In genomic region chr1:83223072-83223471, GRCm38 (mm10) we compare ENCODE assay signal across 10 mouse cellular contexts.
DNase-seq lines count a peak whose midpoint lies in the region; ATAC-seq and TF ChIP-seq lines count a peak whose summit lies in the region.
"Had no signal": no experiment of that assay in that cellular context is flagged by ENCODE, and none has a peak within 500 bp of the region (broad histone marks: within the 10 kb centered on the region; RNA-seq: fewer than 3 reads in every experiment).

No protein-coding gene starts in this region.

- no peak overlapping the region for H3K4me3 ChIP-seq in embryonic facial prominence, embryonic 11.5 days (ENCODE audit: low read depth, low read length)
- H3K4me3 ChIP-seq in embryonic facial prominence, embryonic 10.5 days, result no peak overlapping the region
- no peak overlapping the region for H3K4me3 ChIP-seq in liver, postnatal 0 days (ENCODE audit: low read depth, low read length)
- H3K4me3 ChIP-seq in liver, embryonic 11.5 days (ENCODE audit: low read depth, low read length), result no peak overlapping the region
- H3K4me3 ChIP-seq in ES-E14 (ENCODE audit: insufficient read depth in 1 of 2, low read depth in 1 of 2, low read length in 2 of 2, poor library complexity in 1 of 2, severe bottlenecking in 1 of 2), result no peak overlapping the region

- WGBS in embryonic facial prominence, embryonic 11.5 days, result 73% methylated on average over 1 of the region's 1 CpGs
- 79% methylated on average over 1 of the region's 1 CpGs for WGBS in embryonic facial prominence, embryonic 10.5 days
- WGBS in liver, postnatal 0 days (ENCODE audit: insufficient replicate concordance), result 58% methylated on average over 1 of the region's 1 CpGs
- 60% methylated on average over 1 of the region's 1 CpGs for WGBS in liver, embryonic 11.5 days

- no peak overlapping the region for H3K4me2 ChIP-seq in embryonic facial prominence, embryonic 11.5 days (ENCODE audit: low read depth, low read length)
- H3K4me2 ChIP-seq in liver, postnatal 0 days (ENCODE audit: low read depth, low read length), result no peak overlapping the region
- H3K4me2 ChIP-seq in liver, embryonic 11.5 days, result no peak overlapping the region

- peak; percentile 25; the same call in 1 of the 2 replicates for TF ChIP-seq CTCF in liver, postnatal 0 days (IDR thresholded peaks at IDR 0.05; ENCODE audit: low read depth)

- DNase-seq in embryonic facial prominence, embryonic 11.5 days (ENCODE audit: low spot score), result peak; percentile 31
- no peak for DNase-seq in embryonic facial prominence, embryonic 10.5 days (ENCODE audit: low spot score)
- no peak for DNase-seq in liver, postnatal 0 days
- no peak for DNase-seq in liver, embryonic 11.5 days (ENCODE audit: low spot score)
- DNase-seq in ES-E14 (ENCODE audit: low read depth, low spot score), result peak; percentile 4
- DNase-seq in embryo, embryonic 11 days, result peak; percentile 11
- no peak for DNase-seq in adrenal gland, adult 8-10 months
- no peak for DNase-seq in right cerebral cortex, postnatal 4 days
- DNase-seq: lung, postnatal 4 days had no signal

- no peaks in the 10 kb centered on the region for H3K27me3 ChIP-seq in embryonic facial prominence, embryonic 11.5 days (ENCODE audit: control insufficient read depth, insufficient read depth, low read length)
- no peaks in the 10 kb centered on the region for H3K27me3 ChIP-seq in embryonic facial prominence, embryonic 10.5 days (replicated peaks; ENCODE audit: low read depth, poor library complexity, severe bottlenecking)
- H3K27me3 ChIP-seq in liver, postnatal 0 days (ENCODE audit: insufficient read depth, low read length), result no peaks in the 10 kb centered on the region
- no peaks in the 10 kb centered on the region for H3K27me3 ChIP-seq in liver, embryonic 11.5 days (replicated peaks; ENCODE audit: control insufficient read depth, insufficient read depth, low read length)

- no peaks in the 10 kb centered on the region for H3K36me3 ChIP-seq in embryonic facial prominence, embryonic 11.5 days (replicated peaks; ENCODE audit: control insufficient read depth, insufficient read depth, low read depth, low read length)
- no peaks in the 10 kb centered on the region for H3K36me3 ChIP-seq in embryonic facial prominence, embryonic 10.5 days (replicated peaks)
- H3K36me3 ChIP-seq in liver, postnatal 0 days (replicated peaks; ENCODE audit: insufficient read depth, low read length), result no peaks in the 10 kb centered on the region
- H3K36me3 ChIP-seq in liver, embryonic 11.5 days (ENCODE audit: control insufficient read depth, insufficient read depth, low read length), result no peaks in the 10 kb centered on the region
- H3K36me3 ChIP-seq in ES-E14 (ENCODE audit: control insufficient read depth, insufficient read depth, low read length, poor library complexity, severe bottlenecking), result no peaks in the 10 kb centered on the region

- H3K4me1 ChIP-seq in embryonic facial prominence, embryonic 11.5 days (ENCODE audit: control insufficient read depth, insufficient read depth, low read length), result no peaks in the 10 kb centered on the region
- H3K4me1 ChIP-seq in embryonic facial prominence, embryonic 10.5 days, result no peaks in the 10 kb centered on the region
- no peaks in the 10 kb centered on the region for H3K4me1 ChIP-seq in liver, postnatal 0 days (ENCODE audit: insufficient read depth)
- H3K4me1 ChIP-seq in liver, embryonic 11.5 days (replicated peaks; ENCODE audit: control insufficient read depth, insufficient read depth, low read length), result no peaks in the 10 kb centered on the region
- no peaks in the 10 kb centered on the region for H3K4me1 ChIP-seq in ES-E14 (ENCODE audit: control insufficient read depth in 2 of 2, insufficient read depth in 2 of 2, low read length in 2 of 2, poor library complexity in 1 of 2)

- no peak overlapping the region for H3K27ac ChIP-seq in embryonic facial prominence, embryonic 11.5 days (replicated peaks; ENCODE audit: low read depth, low read length)
- no peak overlapping the region for H3K27ac ChIP-seq in embryonic facial prominence, embryonic 10.5 days (replicated peaks)
- no peak overlapping the region for H3K27ac ChIP-seq in liver, postnatal 0 days (ENCODE audit: low read depth)
- H3K27ac ChIP-seq in liver, embryonic 11.5 days (ENCODE audit: low read depth, low read length), result no peak overlapping the region
- no peak overlapping the region for H3K27ac ChIP-seq in ES-E14 (ENCODE audit: insufficient read depth, low read depth, low read length, poor library complexity, severe bottlenecking)

- TF ChIP-seq EP300 in liver, postnatal 0 days (IDR thresholded peaks at IDR 0.05; ENCODE audit: low read depth), result no peak

- H3K9ac ChIP-seq in embryonic facial prominence, embryonic 11.5 days (replicated peaks; ENCODE audit: low read length), result no peak overlapping the region
- no peak overlapping the region for H3K9ac ChIP-seq in liver, postnatal 0 days (replicated peaks)
- H3K9ac ChIP-seq in liver, embryonic 11.5 days (ENCODE audit: low read depth, low read length), result no peak overlapping the region
- no peak overlapping the region for H3K9ac ChIP-seq in ES-E14 (ENCODE audit: insufficient read depth, low read depth, low read length, poor library complexity, severe bottlenecking)

- no peak for ATAC-seq in embryonic facial prominence, embryonic 11.5 days (replicated peaks; ENCODE audit: insufficient number of reproducible peaks, low FRiP score, low TSS enrichment, low read depth)
- ATAC-seq in liver, postnatal 0 days, result no peak
- no peak for ATAC-seq in liver, embryonic 11.5 days (replicated peaks; ENCODE audit: low FRiP score)
- ATAC-seq: intestine, embryonic 16.5 days had no signal

- H3K9me3 ChIP-seq in embryonic facial prominence, embryonic 11.5 days (replicated peaks; ENCODE audit: control insufficient read depth, low read length), result no peaks in the 10 kb centered on the region
- H3K9me3 ChIP-seq in embryonic facial prominence, embryonic 10.5 days, result no peaks in the 10 kb centered on the region
- no peaks in the 10 kb centered on the region for H3K9me3 ChIP-seq in liver, postnatal 0 days (ENCODE audit: low read length)
- no peaks in the 10 kb centered on the region for H3K9me3 ChIP-seq in liver, embryonic 11.5 days (ENCODE audit: control insufficient read depth, low read length)
- H3K9me3 ChIP-seq in ES-E14 (ENCODE audit: control insufficient read depth, insufficient read depth, low read depth, low read length), result no peaks in the 10 kb centered on the region

- in situ Hi-C loops in ES-E14 (cut with MboI; ENCODE audit: low sequenced_read_pairs in 2 of 2, unreplicated experiment in 2 of 2), result loop anchor here in 1 of 2 experiments (10.0 kb wide), 1 partner anchor 492 kb away; no protein-coding TSS in a partner anchor

TF ChIP-seq in ES-E14, 5 proteins besides CTCF, POLR2A, EP300 and RAD21:
- TF ChIP-seq ZNF384 (IDR thresholded peaks at IDR 0.05; ENCODE audit: low read depth, low read length) (no peak), ZC3H11A (IDR thresholded peaks at IDR 0.05; ENCODE audit: borderline replicate concordance, low read depth, low read length) (no peak; the same call in 1 of the 2 replicates), CHD2 (IDR thresholded peaks at IDR 0.05; ENCODE audit: low read depth, low read length) (no peak), MAFK (IDR thresholded peaks at IDR 0.05; ENCODE audit: insufficient read depth, low read depth, low read length) (no peak), HCFC1 (IDR thresholded peaks at IDR 0.05; ENCODE audit: borderline replicate concordance, insufficient read depth, low read length) (no peak)

Comparison
In these comparisons a context has a peak if more than half of its experiments do, and no peak if none do; other contexts are left out.
1. DNase-seq: peak in embryonic facial prominence, embryonic 11.5 days (single experiment), ES-E14 (single experiment) and embryo, embryonic 11 days (single experiment); none in embryonic facial prominence, embryonic 10.5 days (single experiment), liver, postnatal 0 days (single experiment), liver, embryonic 11.5 days (single experiment), adrenal gland, adult 8-10 months (single experiment) and right cerebral cortex, postnatal 4 days (single experiment).